Mouse (Mus musculus) kidney, embryonic 15.5 days (tissue): ENCODE measurements around the gene Tshz2. TPM values are rescaled to one million over a fixed set of nuclear protein-coding genes. Genes with fewer than 3 reads are reported as not detected.

Experiments used
- ATAC-seq: fragments of 200-750 bp; cut with Nextera tagmentation; replicated peaks from 2 replicates; pipeline ENCODE4 v1.8.0; 2017; ENCODE audit warnings: moderate TSS enrichment; ENCODE audit not compliant: low FRiP score
- H3K27ac ChIP-seq: fragments of 300-500 bp; sonication (generic); 2 replicates; pipeline ENCODE4 v1.5.1; 2015; ENCODE audit warnings: mild to moderate bottlenecking, inconsistent platforms
- H3K27me3 ChIP-seq: fragments of 300-500 bp; sonication (generic); 2 replicates; pipeline ENCODE4 v1.6.1; 2015; ENCODE audit warnings: inconsistent platforms
- H3K36me3 ChIP-seq: fragments of 300-500 bp; sonication (generic); 2 replicates; pipeline ENCODE4 v1.6.1; 2015; ENCODE audit warnings: inconsistent platforms
- H3K4me1 ChIP-seq: fragments of 300-500 bp; sonication (generic); 2 replicates; pipeline ENCODE4 v1.6.1; 2015; ENCODE audit warnings: inconsistent platforms
- H3K4me2 ChIP-seq: fragments of 300-500 bp; sonication (generic); 2 replicates; pipeline ENCODE4 v1.6.1; 2015; ENCODE audit warnings: moderate library complexity, mild to moderate bottlenecking, inconsistent platforms
- H3K4me3 ChIP-seq: fragments of 300-500 bp; sonication (generic); replicated peaks from 2 replicates; pipeline ENCODE4 v1.5.1; 2015; ENCODE audit warnings: mild to moderate bottlenecking, inconsistent platforms
- H3K9ac ChIP-seq: fragments of 300-500 bp; sonication (generic); 2 replicates; pipeline ENCODE4 v1.6.1; 2015; ENCODE audit warnings: mild to moderate bottlenecking, inconsistent platforms
- H3K9me3 ChIP-seq: fragments of 300-500 bp; sonication (generic); replicated peaks from 2 replicates; pipeline ENCODE4 v1.6.1; 2016; ENCODE audit warnings: inconsistent platforms
- WGBS: fragments of 180-500 bp; shearing (Covaris S2); methylation state at CpG from one replicate; pipeline ENCODE4 v1.1.7; 2015; ENCODE audit warnings: mixed read lengths; 5-methylcytosine and 5-hydroxymethylcytosine counted together
- polyA plus RNA-seq: library from polyadenylated mRNA; unstranded; fragments of >200 nt; fragmentation: Nextera tagmentation; extraction: Ambion mirVana; gene quantifications from 2 replicates; pipeline ENCODE4 v1.2.1, GENCODE M21; 2015

Tshz2 gene
- polyA plus RNA-seq, 1 experiment from 2014 or later, result 17.8 TPM

DNA sequence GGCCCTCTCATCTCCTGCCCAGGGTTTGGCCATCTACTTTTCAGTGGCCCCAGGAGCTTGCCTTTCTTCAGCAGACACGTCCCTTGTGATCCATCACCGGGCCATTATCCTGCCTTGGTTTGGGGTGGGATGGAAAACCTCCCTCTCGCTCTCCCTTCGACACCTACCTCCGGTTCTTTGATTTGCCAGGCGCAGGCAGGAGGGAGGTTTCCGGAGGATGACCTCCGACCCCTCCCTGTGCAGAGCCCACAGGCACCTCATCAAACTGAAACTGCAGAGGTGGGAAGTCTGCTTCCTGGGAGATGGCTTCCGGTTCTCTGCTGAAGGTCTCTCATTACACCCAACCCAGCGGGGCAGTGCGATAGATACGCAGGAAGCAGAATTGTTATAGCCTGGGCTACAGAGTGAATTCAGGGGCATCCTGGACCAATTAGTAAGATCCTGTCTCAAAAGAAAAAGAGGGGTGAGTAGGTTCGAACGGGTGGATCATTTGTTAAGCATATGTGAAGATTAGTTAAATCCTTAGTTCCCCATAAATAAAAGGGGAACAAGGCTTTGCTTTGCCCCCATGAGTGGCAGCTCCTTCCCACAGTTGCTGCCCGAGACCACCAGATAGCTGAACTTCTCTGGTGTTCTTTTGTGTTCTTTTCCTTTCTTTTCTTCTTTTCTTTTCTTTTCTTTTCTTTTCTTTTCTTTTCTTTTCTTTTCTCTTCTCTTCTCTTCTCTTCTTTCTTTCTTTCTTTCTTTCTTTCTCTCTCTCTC, 70.1 kb downstream of the Tshz2 start:
- ATAC-seq, result peak; percentile 74
- Histone ChIP-seq H3K27ac (peak overlapping the region; percentile 65), H3K4me3 (no peak overlapping the region), H3K9me3 (no peaks in the 10 kb centered on the region), H3K4me1 (peaks cover 31% of the 10 kb centered on the region), H3K4me2 (no peak overlapping the region), H3K9ac (no peak overlapping the region), H3K36me3 (no peaks in the 10 kb centered on the region), H3K27me3 (no peaks in the 10 kb centered on the region)
- 19% methylated on average over 15 of the region's 15 CpGs for WGBS

DNA sequence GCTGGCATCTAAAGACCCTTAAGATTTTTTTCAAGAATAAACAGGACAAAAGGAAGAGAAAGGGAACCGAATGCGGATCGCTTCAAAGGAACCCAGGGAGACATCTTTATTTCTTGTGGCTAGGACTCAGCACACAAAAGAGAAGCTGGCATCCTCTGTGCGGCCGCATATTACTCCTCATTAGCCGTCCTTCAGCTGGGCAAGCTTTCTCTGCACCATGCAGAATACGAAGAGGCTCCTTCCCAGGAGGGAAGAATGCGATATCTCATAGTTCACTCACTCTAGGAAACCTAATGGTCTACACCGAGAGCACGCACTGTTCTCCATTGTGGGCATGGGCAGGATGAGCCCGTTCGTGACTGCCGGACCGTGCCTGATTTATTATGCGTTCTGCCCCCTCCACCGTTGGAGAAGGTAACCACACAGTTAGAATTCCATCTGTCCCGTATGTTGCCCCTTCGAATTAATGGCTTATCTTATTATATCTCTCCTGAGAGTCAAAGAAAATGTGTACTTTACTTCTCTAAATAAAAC, 89.0 kb downstream of the Tshz2 start:
- 0 out of 2 replicates have a peak, but pooled peaks have one; percentile 73 for ATAC-seq
- no peaks in the 10 kb centered on the region for H3K36me3 ChIP-seq
- H3K27me3 ChIP-seq, result peaks cover 4% of the 10 kb centered on the region; the same call in 1 of the 2 replicates
- no peaks in the 10 kb centered on the region for H3K9me3 ChIP-seq
- H3K4me1 ChIP-seq, result peaks cover 54% of the 10 kb centered on the region
- no peak overlapping the region for H3K4me2 ChIP-seq
- 44% methylated on average over 18 of the region's 18 CpGs for WGBS
- no peak overlapping the region for H3K4me3 ChIP-seq
- no peak overlapping the region for H3K9ac ChIP-seq
- H3K27ac ChIP-seq, result peak overlapping the region; percentile 74

DNA sequence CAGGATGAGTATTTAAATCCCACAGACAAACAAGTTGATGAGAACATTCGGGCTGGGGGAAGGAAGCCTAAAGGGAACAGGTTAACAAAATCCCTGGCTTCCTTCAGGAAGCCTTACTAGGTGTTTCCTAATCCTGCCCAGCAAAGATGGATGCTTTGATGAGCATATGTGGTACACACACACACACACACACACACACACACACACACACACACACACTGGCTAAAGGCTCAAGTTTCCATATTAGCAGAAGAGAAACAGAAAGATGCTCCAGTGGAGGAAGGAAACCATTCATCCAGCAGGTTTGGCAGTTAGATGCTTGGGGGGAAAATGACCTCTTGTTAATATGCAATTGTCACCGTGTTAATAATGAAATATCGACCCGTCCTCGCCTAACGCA, 89.5 kb downstream of the Tshz2 start:
- Histone ChIP-seq H3K9me3 (no peaks in the 10 kb centered on the region), H3K36me3 (no peaks in the 10 kb centered on the region), H3K4me1 (peaks cover 50% of the 10 kb centered on the region), H3K27me3 (peaks cover 4% of the 10 kb centered on the region; the same call in 1 of the 2 replicates), H3K4me2 (no peak overlapping the region), H3K27ac (peak overlapping the region; percentile 74), H3K9ac (no peak overlapping the region), H3K4me3 (no peak overlapping the region)
- no peak for ATAC-seq
- 33% methylated on average over 6 of the region's 6 CpGs for WGBS

DNA sequence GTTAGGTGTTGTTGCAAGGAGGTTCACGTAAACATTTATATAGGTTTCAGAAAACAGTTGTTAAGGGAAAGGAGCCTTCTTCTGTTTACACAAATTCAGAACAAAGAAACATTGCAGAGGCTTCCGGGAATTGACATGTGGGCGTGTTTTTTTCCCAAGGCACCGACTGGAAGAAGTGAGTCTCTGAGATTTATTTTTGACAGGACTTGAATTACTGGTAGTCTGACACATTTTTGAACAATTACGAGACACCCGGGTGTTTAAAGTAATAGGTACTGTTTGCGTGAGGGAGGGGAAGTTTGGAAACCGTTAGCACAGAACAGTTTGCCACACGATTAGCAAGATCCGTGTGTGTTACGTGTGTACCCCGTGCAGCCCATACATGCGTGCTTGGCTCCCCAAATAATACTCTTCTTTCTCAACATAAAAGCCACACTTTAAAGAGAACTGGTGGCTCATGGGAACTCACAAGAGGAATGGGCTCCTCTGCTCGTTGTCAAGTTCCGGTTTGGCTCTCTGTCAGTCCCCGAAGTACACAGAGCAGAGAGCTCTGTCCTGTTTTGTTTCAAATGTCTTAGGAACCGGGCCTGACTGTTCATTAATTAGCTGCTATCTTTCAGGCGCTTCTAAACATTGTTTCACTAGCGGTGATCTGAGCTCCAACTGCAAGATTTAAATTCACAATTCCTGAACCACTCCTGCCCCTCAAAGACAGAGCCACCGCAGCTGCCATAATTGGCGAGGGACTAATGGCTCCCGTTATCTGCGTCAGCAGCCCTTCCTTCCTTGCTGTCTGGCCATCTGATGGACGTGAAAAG, 91.0 kb downstream of the Tshz2 start:
- H3K4me3 ChIP-seq, result peak overlapping the region; percentile 3; the same call in 1 of the 2 replicates
- no peaks in the 10 kb centered on the region for H3K36me3 ChIP-seq
- peaks cover 54% of the 10 kb centered on the region for H3K4me1 ChIP-seq
- no peak for ATAC-seq
- WGBS, result 34% methylated on average over 24 of the region's 24 CpGs
- H3K9ac ChIP-seq, result no peak overlapping the region
- H3K9me3 ChIP-seq, result no peaks in the 10 kb centered on the region
- peak overlapping the region; percentile 76 for H3K27ac ChIP-seq
- H3K27me3 ChIP-seq, result peaks cover 4% of the 10 kb centered on the region; the same call in 1 of the 2 replicates
- H3K4me2 ChIP-seq, result peak overlapping the region; percentile 34

DNA sequence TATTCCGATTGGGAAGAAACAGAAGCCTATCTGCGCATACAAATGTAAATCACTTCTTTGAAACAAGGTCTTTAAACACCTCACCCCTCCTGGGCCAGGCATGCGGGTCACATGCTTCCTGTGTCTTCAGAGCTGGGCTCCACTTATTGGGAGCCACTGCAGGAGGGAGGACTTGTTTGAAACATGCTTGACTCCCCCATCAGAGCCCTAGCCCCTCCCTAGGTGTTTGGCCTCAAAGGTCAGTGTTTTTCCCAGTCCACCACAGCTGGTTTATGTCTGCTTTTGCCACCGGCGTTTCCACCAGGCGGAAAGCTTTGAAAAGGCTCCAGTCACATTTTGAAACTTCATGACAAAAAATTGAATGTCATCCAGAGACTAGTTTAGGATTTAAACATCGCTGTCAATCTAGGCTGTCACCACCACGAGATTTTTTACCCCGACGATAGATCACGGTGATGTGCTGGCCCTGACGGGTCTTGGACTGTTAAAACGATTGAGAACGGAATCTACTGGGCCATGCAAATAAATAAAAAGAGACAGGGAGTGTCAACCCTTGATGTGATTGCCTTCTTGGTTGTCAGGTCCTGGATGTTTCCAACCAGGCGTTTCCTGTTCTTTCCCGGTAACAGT, 96.0 kb downstream of the Tshz2 start:
- ATAC-seq, result peak; percentile 80
- Histone ChIP-seq H3K9ac (no peak overlapping the region), H3K4me1 (peaks cover 47% of the 10 kb centered on the region), H3K9me3 (no peaks in the 10 kb centered on the region), H3K27ac (peak overlapping the region; percentile 7), H3K36me3 (no peaks in the 10 kb centered on the region), H3K4me3 (no peak overlapping the region), H3K27me3 (no peaks in the 10 kb centered on the region), H3K4me2 (0 out of 2 replicates have a peak overlapping the region, but pooled peaks have one; percentile 3)
- 28% methylated on average over 16 of the region's 16 CpGs for WGBS

DNA sequence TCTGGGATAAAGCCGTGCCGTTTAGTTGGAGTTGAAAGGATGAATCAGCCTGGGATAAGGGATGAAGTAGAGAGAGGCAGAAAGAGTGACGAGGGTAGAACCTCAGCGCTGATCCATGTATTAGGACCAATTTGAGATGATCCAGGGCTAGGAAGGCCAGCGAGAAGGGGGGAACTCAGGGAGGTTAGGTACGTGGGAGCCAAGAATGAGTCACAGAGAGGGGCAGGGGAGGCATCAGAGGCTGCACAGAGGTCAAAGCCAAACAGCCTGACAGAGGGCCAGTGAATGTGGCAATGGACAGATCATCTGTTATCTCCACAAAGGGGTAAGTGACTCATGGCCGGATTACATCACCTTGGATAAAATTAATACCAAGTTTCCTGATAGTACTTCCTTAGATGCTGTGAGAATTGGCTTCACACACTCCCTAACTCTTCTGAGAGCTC, 97.8 kb downstream of the Tshz2 start:
- H3K9me3 ChIP-seq, result no peaks in the 10 kb centered on the region
- ATAC-seq, result no peak
- H3K4me2 ChIP-seq, result no peak overlapping the region
- H3K9ac ChIP-seq, result no peak overlapping the region
- 59% methylated on average over 7 of the region's 7 CpGs for WGBS
- no peak overlapping the region for H3K4me3 ChIP-seq
- no peaks in the 10 kb centered on the region for H3K27me3 ChIP-seq
- H3K4me1 ChIP-seq, result peaks cover 53% of the 10 kb centered on the region
- no peaks in the 10 kb centered on the region for H3K36me3 ChIP-seq
- 0 out of 2 replicates have a peak overlapping the region, but pooled peaks have one; percentile 19 for H3K27ac ChIP-seq

DNA sequence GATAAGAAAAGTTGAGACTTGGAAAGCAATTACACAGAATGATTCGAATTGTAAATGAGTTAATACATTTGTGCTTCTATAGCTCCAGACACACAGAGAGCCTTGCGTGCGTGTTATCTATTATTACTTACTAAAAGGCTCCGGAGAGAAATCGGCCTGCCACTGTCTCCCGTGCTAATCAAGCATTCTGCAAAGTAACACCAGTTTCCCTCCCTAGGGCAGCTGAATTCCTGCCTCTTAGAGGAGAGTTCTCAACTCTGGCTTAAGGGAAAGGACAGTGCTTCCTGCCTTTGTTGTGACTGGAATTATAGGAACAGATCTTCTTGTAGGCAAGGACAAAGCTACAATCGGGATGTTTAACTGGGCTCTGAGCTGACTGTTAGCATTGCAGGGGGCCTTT, 101.2 kb downstream of the Tshz2 start:
- H3K4me2 ChIP-seq, result no peak overlapping the region
- no peaks in the 10 kb centered on the region for H3K36me3 ChIP-seq
- no peaks in the 10 kb centered on the region for H3K9me3 ChIP-seq
- H3K4me3 ChIP-seq, result no peak overlapping the region
- ATAC-seq, result no peak
- peaks cover 49% of the 10 kb centered on the region for H3K4me1 ChIP-seq
- WGBS, result 78% methylated on average over 7 of the region's 7 CpGs
- peak overlapping the region; percentile 55 for H3K27ac ChIP-seq
- no peak overlapping the region for H3K9ac ChIP-seq
- no peaks in the 10 kb centered on the region for H3K27me3 ChIP-seq

DNA sequence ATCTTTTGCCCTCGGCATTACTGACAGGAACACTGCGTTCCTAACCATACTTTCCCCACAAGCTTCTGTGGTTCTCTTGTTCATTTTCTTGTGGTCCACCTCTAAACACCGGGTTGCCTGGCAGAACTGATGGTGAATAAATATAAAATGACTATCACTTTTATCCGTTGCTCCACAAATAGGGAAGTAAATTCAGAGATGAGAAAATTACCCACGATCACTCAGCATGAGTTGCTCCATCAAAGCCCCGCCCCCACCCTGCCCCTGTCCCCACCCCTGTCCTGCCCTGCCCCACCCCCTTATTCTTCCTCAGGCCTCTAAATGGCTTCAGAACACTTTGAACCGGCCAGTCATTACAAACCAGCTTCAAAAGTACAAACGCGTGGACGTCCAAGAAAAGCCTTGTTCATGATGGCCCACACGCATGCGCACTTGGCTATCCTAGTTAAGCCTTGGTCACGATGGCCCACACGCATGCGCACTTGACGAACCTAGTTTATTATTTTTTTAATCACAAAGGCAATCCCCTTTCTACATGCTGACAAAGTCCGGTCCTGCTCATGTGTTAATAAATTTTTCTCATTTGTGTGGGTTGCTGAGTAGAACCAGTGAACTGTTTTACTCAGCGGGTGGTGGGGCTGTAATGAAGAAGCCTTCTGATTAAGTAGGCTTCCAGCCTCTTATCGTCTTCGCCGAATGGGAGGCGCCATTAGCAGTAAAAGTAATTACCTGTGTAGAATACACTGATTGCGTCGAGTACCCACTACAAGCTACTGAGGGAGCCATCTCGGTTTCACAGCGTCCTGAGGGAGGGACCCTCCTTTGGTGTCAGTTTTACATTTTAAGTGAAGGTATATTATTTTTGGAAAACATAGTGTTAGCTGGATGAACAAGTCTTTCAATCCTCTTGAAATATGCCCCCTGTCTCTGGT, 102.9 kb downstream of the Tshz2 start:
- Histone ChIP-seq H3K4me1 (peaks cover 36% of the 10 kb centered on the region), H3K27me3 (no peaks in the 10 kb centered on the region), H3K36me3 (no peaks in the 10 kb centered on the region), H3K27ac (peak overlapping the region; percentile 38; the same call in 1 of the 2 replicates), H3K9ac (no peak overlapping the region), H3K4me3 (peak overlapping the region; percentile 7; the same call in 1 of the 2 replicates), H3K4me2 (peak overlapping the region; percentile 40), H3K9me3 (no peaks in the 10 kb centered on the region)
- peak; percentile 36 for ATAC-seq
- 56% methylated on average over 26 of the region's 26 CpGs for WGBS

DNA sequence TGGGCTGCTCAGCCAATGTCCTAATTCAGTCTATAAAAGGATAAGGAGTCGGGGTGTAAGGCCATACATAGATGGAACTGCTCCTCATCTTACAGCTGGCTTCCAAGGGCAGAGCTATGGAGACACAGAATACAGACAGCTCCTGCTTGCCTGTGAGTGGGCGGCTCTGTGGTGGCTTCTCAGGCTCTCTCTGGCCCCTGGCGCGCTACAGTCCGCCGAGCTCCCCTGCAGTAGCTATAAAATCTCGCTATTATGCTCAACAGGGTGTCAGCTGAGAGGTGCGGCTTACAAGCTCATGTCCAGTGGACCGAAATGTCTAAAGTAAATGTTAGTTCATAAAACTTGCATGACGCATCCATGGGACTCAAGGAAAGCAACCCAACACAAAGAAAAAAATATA, 108.2 kb downstream of the Tshz2 start:
- H3K9me3 ChIP-seq, result no peaks in the 10 kb centered on the region
- H3K4me2 ChIP-seq, result peak overlapping the region; percentile 0; the same call in 1 of the 2 replicates
- ATAC-seq, result peak; percentile 68
- H3K4me3 ChIP-seq, result no peak overlapping the region
- 36% methylated on average over 10 of the region's 10 CpGs for WGBS
- peaks cover 18% of the 10 kb centered on the region for H3K4me1 ChIP-seq
- no peak overlapping the region for H3K9ac ChIP-seq
- H3K27ac ChIP-seq, result 0 out of 2 replicates have a peak overlapping the region, but pooled peaks have one; percentile 32
- no peaks in the 10 kb centered on the region for H3K36me3 ChIP-seq
- H3K27me3 ChIP-seq, result no peaks in the 10 kb centered on the region

DNA sequence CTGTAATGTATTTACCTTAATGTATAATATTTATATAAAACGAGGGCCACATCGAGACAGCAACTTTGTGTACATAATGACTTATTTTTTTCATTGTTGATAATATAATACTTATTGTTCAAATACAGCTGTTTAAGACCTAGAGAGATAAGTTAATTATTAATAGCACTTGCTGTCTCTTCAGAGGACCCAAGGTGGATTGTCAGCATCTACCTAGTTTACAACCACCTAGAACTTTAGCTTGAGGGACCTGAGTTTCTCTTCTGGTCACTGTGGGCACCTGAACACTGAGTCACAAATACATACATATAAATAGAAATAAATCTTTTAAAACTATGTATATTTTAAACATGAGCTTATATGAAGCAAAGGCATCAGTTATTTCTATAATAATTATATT, 110.0 kb downstream of the Tshz2 start:
- Histone ChIP-seq H3K9me3 (no peaks in the 10 kb centered on the region), H3K4me3 (no peak overlapping the region), H3K4me2 (no peak overlapping the region), H3K36me3 (no peaks in the 10 kb centered on the region), H3K27me3 (no peaks in the 10 kb centered on the region), H3K27ac (no peak overlapping the region), H3K4me1 (peaks cover 9% of the 10 kb centered on the region), H3K9ac (no peak overlapping the region)
- no peak for ATAC-seq
- WGBS, result 87% methylated on average over 2 of the region's 2 CpGs

DNA sequence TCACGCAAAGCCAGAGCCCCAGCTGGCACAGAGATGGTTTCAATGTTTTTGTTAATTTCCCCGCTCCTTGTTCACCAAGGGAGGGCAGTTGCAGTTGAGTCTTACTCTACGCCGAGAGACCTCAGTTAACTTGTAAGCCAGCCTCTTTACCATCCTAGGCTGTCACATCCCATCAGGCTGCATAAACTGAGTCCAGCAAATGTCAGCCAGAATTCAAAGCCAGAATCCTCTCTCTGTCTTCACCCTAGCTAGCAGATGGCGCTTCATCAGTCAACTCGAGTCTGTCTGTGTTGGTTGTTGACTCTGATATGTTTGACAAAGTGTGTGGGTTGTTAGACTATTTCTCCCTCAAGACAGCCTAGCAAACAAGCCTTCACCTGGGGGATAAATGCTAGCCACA, 110.5 kb downstream of the Tshz2 start:
- Histone ChIP-seq H3K27me3 (no peaks in the 10 kb centered on the region), H3K4me2 (no peak overlapping the region), H3K9ac (no peak overlapping the region), H3K27ac (no peak overlapping the region), H3K36me3 (no peaks in the 10 kb centered on the region), H3K4me1 (peaks cover 11% of the 10 kb centered on the region), H3K4me3 (no peak overlapping the region), H3K9me3 (no peaks in the 10 kb centered on the region)
- no peak for ATAC-seq
- 74% methylated on average over 6 of the region's 6 CpGs for WGBS
